Mouse (Mus musculus): ENCODE results near the gene Dctn5.

- TF ChIP-seq CTCF (IDR thresholded peaks at IDR 0.05; ENCODE audit: insufficient read depth, low read depth, low read length): no peak
- TF ChIP-seq POLR2A (IDR thresholded peaks at IDR 0.05; ENCODE audit: insufficient read depth, low read depth, low read length): no peak
These were observed 25.6 kb downstream of the Dctn5 start for GRCm38 (mm10) chr7:122158488-122158887.
